Comparison of ENCODE assay signal across 10 mouse cellular contexts in genomic region chr10:115492956-115493777, GRCm38 (mm10).
DNase-seq lines count a peak whose midpoint lies in the region; ATAC-seq lines count a peak whose summit lies in the region.
"Had no signal": no experiment of that assay in that cellular context is flagged by ENCODE, and none has a peak within 500 bp of the region (broad histone marks: within the 10 kb centered on the region; RNA-seq: fewer than 3 reads in every experiment).

No protein-coding gene starts in this region.

- H3K36me3 ChIP-seq in heart, embryonic 15.5 days, result no peaks in the 10 kb centered on the region
- no peaks in the 10 kb centered on the region for H3K36me3 ChIP-seq in hindbrain, embryonic 12.5 days
- no peaks in the 10 kb centered on the region for H3K36me3 ChIP-seq in midbrain, embryonic 14.5 days (ENCODE audit: control insufficient read depth, insufficient read depth, low read length)

- intact Hi-C loops in heart, postnatal 36 days (cut with DNase I), result no loop called here
- intact Hi-C loops in gastrocnemius, postnatal 36 days (cut with DNase I), result no loop called here

- H3K4me3 ChIP-seq in heart, embryonic 15.5 days, result no peak overlapping the region
- no peak overlapping the region for H3K4me3 ChIP-seq in hindbrain, embryonic 12.5 days
- 0 out of 2 replicates have a peak overlapping the region, but pooled peaks have one; percentile 7 for H3K4me3 ChIP-seq in midbrain, embryonic 14.5 days (replicated peaks; ENCODE audit: low read depth, low read length)

- H3K4me2 ChIP-seq in heart, embryonic 15.5 days, result peak overlapping the region; percentile 29; the same call in 1 of the 2 replicates
- H3K4me2 ChIP-seq in hindbrain, embryonic 12.5 days (replicated peaks), result peak overlapping the region; percentile 35
- peak overlapping the region; percentile 47 for H3K4me2 ChIP-seq in midbrain, embryonic 14.5 days (ENCODE audit: low read length)

- no peaks in the 10 kb centered on the region for H3K9me3 ChIP-seq in heart, embryonic 15.5 days (replicated peaks)
- H3K9me3 ChIP-seq in hindbrain, embryonic 12.5 days (replicated peaks), result 0 out of 2 replicates have a peak, but pooled peaks cover 4% of the 10 kb centered on the region
- H3K9me3 ChIP-seq in midbrain, embryonic 14.5 days (ENCODE audit: control insufficient read depth, low read length), result no peaks in the 10 kb centered on the region

- H3K9ac ChIP-seq in heart, embryonic 15.5 days, result no peak overlapping the region
- no peak overlapping the region for H3K9ac ChIP-seq in hindbrain, embryonic 12.5 days
- no peak overlapping the region; the same call in 1 of the 2 replicates for H3K9ac ChIP-seq in midbrain, embryonic 14.5 days (replicated peaks; ENCODE audit: low read length)
- H3K9ac ChIP-seq: liver, embryonic 14.5 days had no signal

- no peak for ATAC-seq in heart, embryonic 15.5 days (replicated peaks; ENCODE audit: insufficient number of reproducible peaks, insufficient read depth, low FRiP score, low read depth)
- ATAC-seq in hindbrain, embryonic 12.5 days (ENCODE audit: low FRiP score), result peak; percentile 43; the same call in 1 of the 2 replicates
- 0 out of 2 replicates have a peak, but pooled peaks have one; percentile 24 for ATAC-seq in midbrain, embryonic 14.5 days (ENCODE audit: low FRiP score, low TSS enrichment)

- peaks cover 3% of the 10 kb centered on the region for H3K4me1 ChIP-seq in heart, embryonic 15.5 days (replicated peaks)
- peaks cover 14% of the 10 kb centered on the region for H3K4me1 ChIP-seq in hindbrain, embryonic 12.5 days
- peaks cover 9% of the 10 kb centered on the region; the same call in 1 of the 2 replicates for H3K4me1 ChIP-seq in midbrain, embryonic 14.5 days (ENCODE audit: control insufficient read depth, insufficient read depth, low read length)

- DNase-seq in heart, postnatal 36 days, result no peak
- DNase-seq in embryo, embryonic 11 days, result peak; percentile 41
- peak; percentile 43 for DNase-seq in midbrain, embryonic 14.5 days
- no peak for DNase-seq in gastrocnemius, postnatal 36 days
- DNase-seq in adrenal gland, postnatal 25 days, result no peak
- no peak for DNase-seq in urinary bladder, postnatal 4 days (ENCODE audit: low spot score in 2 of 2)

- H3K27ac ChIP-seq in heart, embryonic 15.5 days, result no peak overlapping the region
- no peak overlapping the region for H3K27ac ChIP-seq in hindbrain, embryonic 12.5 days
- no peak overlapping the region for H3K27ac ChIP-seq in midbrain, embryonic 14.5 days (replicated peaks; ENCODE audit: low read depth, low read length)
- H3K27ac ChIP-seq: liver, embryonic 14.5 days had no signal

- no peaks in the 10 kb centered on the region for H3K27me3 ChIP-seq in heart, embryonic 15.5 days
- no peaks in the 10 kb centered on the region for H3K27me3 ChIP-seq in hindbrain, embryonic 12.5 days
- H3K27me3 ChIP-seq in midbrain, embryonic 14.5 days (ENCODE audit: control insufficient read depth, insufficient read depth, low read length), result no peaks in the 10 kb centered on the region
- H3K27me3 ChIP-seq: CH12.LX had no signal

- WGBS in heart, embryonic 15.5 days, result 40% methylated on average over 12 of the region's 12 CpGs
- WGBS in hindbrain, embryonic 12.5 days, result 38% methylated on average over 12 of the region's 12 CpGs
- WGBS in midbrain, embryonic 14.5 days, result 53% methylated on average over 12 of the region's 12 CpGs

Comparison
In these comparisons a context has a peak if more than half of its experiments do, and no peak if none do; other contexts are left out.
1. DNase-seq: peak in embryo, embryonic 11 days (single experiment) and midbrain, embryonic 14.5 days (single experiment); none in heart, postnatal 36 days (0 of 2), gastrocnemius, postnatal 36 days (0 of 2), adrenal gland, postnatal 25 days (single experiment) and urinary bladder, postnatal 4 days (0 of 2).
2. Peak in every context shown above with its lines, with median percentiles within 50 percentile points of each other: H3K4me2 ChIP-seq.